Mouse (Mus musculus): Measurements from ENCODE around the gene Tomm70a. TPM values are rescaled to one million over a fixed set of nuclear protein-coding genes. Genes with fewer than 3 reads are reported as not detected.

The Tomm70a gene
- total and polyA plus RNA-seq, 2 experiments from 2014 or later = 59.4 to 92.3 TPM

DNA sequence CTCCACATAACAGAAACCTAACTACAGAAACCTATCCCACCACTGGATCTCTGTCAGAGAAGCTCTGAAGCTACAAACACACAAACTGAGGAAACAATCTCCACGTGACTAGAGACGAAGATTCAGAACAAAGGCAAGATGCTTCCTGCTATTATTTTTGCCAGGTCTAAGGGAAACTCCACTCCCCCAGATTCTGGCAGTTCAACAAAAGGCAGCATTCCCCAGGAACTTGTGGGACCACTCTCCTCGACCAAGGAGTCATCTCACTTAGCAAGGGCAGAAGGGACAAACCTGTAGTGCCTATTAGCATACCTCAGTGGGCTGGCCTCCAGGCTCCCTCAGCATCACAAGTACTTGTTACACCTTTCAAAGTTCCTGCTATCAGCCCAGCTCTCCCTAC is 75.8 kb downstream of the Tomm70a start:
- Histone ChIP-seq H3K4me3 (ENCODE audit: low read length) (no peak overlapping the region), H3K27me3 (ENCODE audit: insufficient read depth, low read length) (no peaks in the 10 kb centered on the region), H3K27ac (no peak overlapping the region), H3K4me1 (ENCODE audit: insufficient read depth, low read length) (no peaks in the 10 kb centered on the region), H3K9me3 (ENCODE audit: low read length) (no peaks in the 10 kb centered on the region), H3K36me3 (ENCODE audit: insufficient read depth, low read length) (peaks cover 11% of the 10 kb centered on the region; the same call in 1 of the 2 replicates), H3K4me2 (ENCODE audit: low read depth, low read length) (no peak overlapping the region), H3K9ac (replicated peaks; ENCODE audit: low read length) (no peak overlapping the region)
- WGBS = 56% methylated on average over 3 of the region's 3 CpGs
- no peak for TF ChIP-seq CTCF (IDR thresholded peaks at IDR 0.05; ENCODE audit: low read depth)
- DNase-seq (ENCODE audit: low spot score) = no peak
- ATAC-seq = no peak

Other genes with a start within 250 kb of the Tomm70a start
- 1.6 and 2.4 TPM in 2 replicates for gene Tmem45a, start 235.5 kb upstream of the Tomm70a start, total RNA-seq (2014; rRNA removed)
- gene Tmem45a, start 235.5 kb upstream of the Tomm70a start, polyA plus RNA-seq (2015; fragmentation: Nextera tagmentation; extraction: Ambion mirVana) = 4.0 and 4.5 TPM in 2 replicates
- gene Lnp1, start 193.6 kb upstream of the Tomm70a start, total RNA-seq (2014; rRNA removed) = not detected in 2 replicates
- 0.76 and 1.0 TPM in 2 replicates for gene Lnp1, start 193.6 kb upstream of the Tomm70a start, polyA plus RNA-seq (2015; fragmentation: Nextera tagmentation; extraction: Ambion mirVana)
- gene Tmem45a2, start 50.3 kb upstream of the Tomm70a start, total RNA-seq (2014; rRNA removed) = 0.47 TPM in 1 of 2 replicates, not detected in the other
- 0.23 and 0.35 TPM in 2 replicates for gene Tmem45a2, start 50.3 kb upstream of the Tomm70a start, polyA plus RNA-seq (2015; fragmentation: Nextera tagmentation; extraction: Ambion mirVana)
- 20.1 and 33.0 TPM in 2 replicates for gene Nit2, start 45.6 kb downstream of the Tomm70a start, total RNA-seq (2014; rRNA removed)
- 56.3 and 62.5 TPM in 2 replicates for gene Nit2, start 45.6 kb downstream of the Tomm70a start, polyA plus RNA-seq (2015; fragmentation: Nextera tagmentation; extraction: Ambion mirVana)
- gene Tbc1d23, start 109.8 kb downstream of the Tomm70a start, total RNA-seq (2014; rRNA removed) = 47.6 and 62.6 TPM in 2 replicates
- 31.5 and 32.3 TPM in 2 replicates for gene Tbc1d23, start 109.8 kb downstream of the Tomm70a start, polyA plus RNA-seq (2015; fragmentation: Nextera tagmentation; extraction: Ambion mirVana)
- 0.73 TPM in 1 of 2 replicates, not detected in the other for gene Tmem30c, start 171.2 kb downstream of the Tomm70a start, total RNA-seq (2014; rRNA removed)
- 0.14 and 0.24 TPM in 2 replicates for gene Tmem30c, start 171.2 kb downstream of the Tomm70a start, polyA plus RNA-seq (2015; fragmentation: Nextera tagmentation; extraction: Ambion mirVana)
- 0.86 and 1.0 TPM in 2 replicates for gene Filip1l, start 231.4 kb downstream of the Tomm70a start, total RNA-seq (2014; rRNA removed)
- 1.8 and 2.1 TPM in 2 replicates for gene Filip1l, start 231.4 kb downstream of the Tomm70a start, polyA plus RNA-seq (2015; fragmentation: Nextera tagmentation; extraction: Ambion mirVana)